ENCODE assay signal across 9 mouse cellular contexts in the genomic region with DNA sequence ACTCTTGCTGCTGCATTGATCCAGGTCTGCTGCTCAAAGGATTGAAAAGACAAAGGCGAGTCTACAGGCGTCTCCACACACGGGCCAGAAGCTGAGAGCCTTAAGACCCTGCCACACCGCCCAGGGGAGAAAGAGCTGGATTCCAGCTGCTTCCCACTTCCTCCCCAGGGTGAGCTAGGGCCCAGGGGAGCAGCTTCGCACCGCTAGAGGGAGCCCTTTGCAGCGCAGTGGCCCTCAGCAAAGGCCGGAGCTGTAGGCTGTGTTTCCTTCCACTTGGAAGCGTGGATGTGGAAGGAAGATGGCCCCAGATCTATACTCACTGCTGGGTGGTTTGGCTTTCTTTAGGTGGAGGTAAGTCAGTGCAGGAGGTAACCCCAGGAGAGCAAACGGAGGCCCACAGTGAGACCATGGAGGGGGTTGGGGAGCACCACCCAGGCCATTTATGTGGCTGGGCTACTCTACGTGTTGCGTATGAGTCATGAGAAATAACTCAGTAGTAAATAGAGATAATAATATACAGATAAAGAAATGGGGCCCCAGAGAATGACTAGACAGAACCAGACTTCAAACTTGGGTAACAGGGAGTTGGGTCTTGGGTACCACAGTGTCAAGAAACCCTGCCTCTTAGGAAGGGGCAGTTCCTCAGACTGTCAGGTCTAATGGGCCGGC. TPM values are rescaled to one million over a fixed set of nuclear protein-coding genes. Genes with fewer than 3 reads are reported as not detected.
A peak's percentile ranks its signal among the peaks of the same experiment; 100 is the strongest.
DNase-seq lines count a peak whose midpoint lies in the region; ATAC-seq and TF ChIP-seq lines count a peak whose summit lies in the region.
"Had no signal": no experiment of that assay in that cellular context is flagged by ENCODE, and none has a peak within 500 bp of the region (broad histone marks: within the 10 kb centered on the region; RNA-seq: fewer than 3 reads in every experiment).

No protein-coding gene starts in this region.

- peak; percentile 71 for DNase-seq in CH12.LX (ENCODE audit: extremely low read depth)
- DNase-seq in kidney, postnatal 14 days = peak; percentile 90
- DNase-seq in liver, embryonic 13.5 days = peak; percentile 67
- peak; percentile 72 for DNase-seq in testis, postnatal 14 days (ENCODE audit: low spot score)

- H3K27me3 ChIP-seq in CH12.LX (replicated peaks) = peaks cover 58% of the 10 kb centered on the region
- H3K27me3 ChIP-seq in erythroblast, embryonic 14.5 days (ENCODE audit: control insufficient read depth) = peaks cover 13% of the 10 kb centered on the region
- no peaks in the 10 kb centered on the region for H3K27me3 ChIP-seq in heart, embryonic 14.5 days (ENCODE audit: control insufficient read depth, insufficient read depth, low read length)
- peaks cover 8% of the 10 kb centered on the region; the same call in 1 of the 2 replicates for H3K27me3 ChIP-seq in liver, embryonic 13.5 days
- no peaks in the 10 kb centered on the region for H3K27me3 ChIP-seq in neural tube, embryonic 15.5 days (replicated peaks)

- H3K4me1 ChIP-seq in CH12.LX (ENCODE audit: control insufficient read depth in 1 of 2, insufficient read depth in 2 of 2) = peaks cover 0 to 11% of the 10 kb centered on the region in 2 experiments; a peak in 2 of 4 replicates
- H3K4me1 ChIP-seq in bone marrow, adult 2 months (ENCODE audit: control insufficient read depth, insufficient read depth, low read length) = no peaks in the 10 kb centered on the region
- peaks cover 40% of the 10 kb centered on the region for H3K4me1 ChIP-seq in erythroblast, embryonic 14.5 days (ENCODE audit: control insufficient read depth)
- peaks cover 8 to 12% of the 10 kb centered on the region in 2 experiments; a peak in 3 of 4 replicates for H3K4me1 ChIP-seq in heart, embryonic 14.5 days (ENCODE audit: control insufficient read depth in 2 of 2, insufficient read depth in 2 of 2, low read length in 2 of 2)
- H3K4me1 ChIP-seq in liver, embryonic 13.5 days (replicated peaks) = peaks cover 41% of the 10 kb centered on the region
- no peaks in the 10 kb centered on the region; the same call in 1 of the 2 replicates for H3K4me1 ChIP-seq in neural tube, embryonic 15.5 days

- H3K9me3 ChIP-seq in CH12.LX (replicated peaks; ENCODE audit: low read length) = peaks cover 12% of the 10 kb centered on the region
- peaks cover 10% of the 10 kb centered on the region for H3K9me3 ChIP-seq in erythroblast, embryonic 14.5 days (ENCODE audit: control insufficient read depth, low read length)
- H3K9me3 ChIP-seq in heart, embryonic 14.5 days (ENCODE audit: control insufficient read depth, low read length) = peaks cover 10% of the 10 kb centered on the region
- peaks cover 9% of the 10 kb centered on the region for H3K9me3 ChIP-seq in liver, embryonic 13.5 days (replicated peaks)
- H3K9me3 ChIP-seq in neural tube, embryonic 15.5 days (replicated peaks) = no peaks in the 10 kb centered on the region

- peak; percentile 96 for TF ChIP-seq RAD21 in CH12.LX (IDR thresholded peaks at IDR 0.05; ENCODE audit: low read depth, low read length)

- dilution Hi-C loops in CH12.LX (cut with MboI; ENCODE audit: extremely low pct_ligation_motif_present, extremely low pct_unique_long_range_greater_than_20kb, low sequenced_read_pairs) = no loop called here

- no peak overlapping the region for H3K4me3 ChIP-seq in CH12.LX (replicated peaks in 1 of 3; ENCODE audit: low read depth in 2 of 3, low read length in 2 of 3, poor library complexity in 1 of 3)
- no peak overlapping the region for H3K4me3 ChIP-seq in bone marrow, adult 2 months (replicated peaks; ENCODE audit: control insufficient read depth, low read depth, low read length)
- H3K4me3 ChIP-seq in erythroblast, embryonic 14.5 days (replicated peaks) = peak overlapping the region; percentile 33
- H3K4me3 ChIP-seq in heart, embryonic 14.5 days (ENCODE audit: control insufficient read depth in 1 of 2, insufficient read depth in 1 of 2, low read depth in 1 of 2, low read length in 2 of 2) = peak overlapping the region; percentile 0 to 2; a peak in 1 of 4 replicates
- peak overlapping the region; percentile 24 for H3K4me3 ChIP-seq in liver, embryonic 13.5 days (replicated peaks)
- H3K4me3 ChIP-seq in neural tube, embryonic 15.5 days (replicated peaks) = no peak overlapping the region

- peak; percentile 27; the same call in 1 of the 2 replicates for TF ChIP-seq EP300 in CH12.LX (IDR thresholded peaks at IDR 0.05; ENCODE audit: low read length)

- TF ChIP-seq POLR2A in CH12.LX (IDR thresholded peaks at IDR 0.05; ENCODE audit: low read depth, low read length) = no peak
- no peak for TF ChIP-seq POLR2A in bone marrow, adult 2 months (IDR thresholded peaks at IDR 0.05; ENCODE audit: borderline replicate concordance, control insufficient read depth, low read depth, low read length)

- TF ChIP-seq CTCF in CH12.LX (conservative IDR thresholded peaks at IDR 0.05 in 1 of 2, IDR thresholded peaks at IDR 0.05 in 1 of 2; ENCODE audit: low read depth in 2 of 2, low read length in 2 of 2) = peak; percentile 86 to 99
- peak; percentile 95 for TF ChIP-seq CTCF in bone marrow, adult 2 months (IDR thresholded peaks at IDR 0.05; ENCODE audit: control insufficient read depth, insufficient read depth, low read length)

- H3K4me2 ChIP-seq in CH12.LX (ENCODE audit: insufficient read depth, low read depth, poor library complexity, severe bottlenecking) = peak overlapping the region; percentile 7; the same call in 1 of the 2 replicates
- H3K4me2 ChIP-seq in heart, embryonic 14.5 days (ENCODE audit: low read length) = peak overlapping the region; percentile 32
- peak overlapping the region; percentile 47 for H3K4me2 ChIP-seq in liver, embryonic 13.5 days
- peak overlapping the region; percentile 29; the same call in 1 of the 2 replicates for H3K4me2 ChIP-seq in neural tube, embryonic 15.5 days

- no peaks in the 10 kb centered on the region for H3K79me2 ChIP-seq in CH12.LX (replicated peaks; ENCODE audit: control insufficient read depth, extremely low read depth, insufficient read depth, poor library complexity, severe bottlenecking)

- no peaks in the 10 kb centered on the region for H3K36me3 ChIP-seq in CH12.LX (replicated peaks in 1 of 2; ENCODE audit: control insufficient read depth in 1 of 2, insufficient read depth in 1 of 2, low read length in 1 of 2)
- no peaks in the 10 kb centered on the region for H3K36me3 ChIP-seq in erythroblast, embryonic 14.5 days (ENCODE audit: control insufficient read depth)
- H3K36me3 ChIP-seq in heart, embryonic 14.5 days (ENCODE audit: control insufficient read depth, insufficient read depth, low read length) = no peaks in the 10 kb centered on the region
- no peaks in the 10 kb centered on the region for H3K36me3 ChIP-seq in liver, embryonic 13.5 days
- H3K36me3 ChIP-seq in neural tube, embryonic 15.5 days = no peaks in the 10 kb centered on the region

- H3K9ac ChIP-seq in CH12.LX (ENCODE audit: insufficient read depth, low read depth) = no peak overlapping the region
- H3K9ac ChIP-seq in heart, embryonic 14.5 days (ENCODE audit: low read length) = peak overlapping the region; percentile 26; the same call in 1 of the 2 replicates
- H3K9ac ChIP-seq in liver, embryonic 13.5 days = peak overlapping the region; percentile 58
- no peak overlapping the region for H3K9ac ChIP-seq in neural tube, embryonic 15.5 days (replicated peaks)

- in situ Hi-C loops in CH12.LX (cut with MboI; ENCODE audit: low pct_ligation_motif_present, low pct_unique_long_range_greater_than_20kb, low sequenced_read_pairs) = no loop called here

- no peak overlapping the region for H3K27ac ChIP-seq in CH12.LX (ENCODE audit: insufficient read depth, low read depth)
- no peak overlapping the region for H3K27ac ChIP-seq in bone marrow, adult 2 months (ENCODE audit: control insufficient read depth, insufficient read depth, low read depth, low read length, poor library complexity)
- H3K27ac ChIP-seq in heart, embryonic 14.5 days (replicated peaks in 1 of 2; ENCODE audit: control insufficient read depth in 1 of 2, insufficient read depth in 1 of 2, low read depth in 2 of 2, low read length in 2 of 2) = no peak overlapping the region
- H3K27ac ChIP-seq in liver, embryonic 13.5 days = peak overlapping the region; percentile 85
- no peak overlapping the region for H3K27ac ChIP-seq in neural tube, embryonic 15.5 days (replicated peaks)

- peak; percentile 44 for ATAC-seq in heart, embryonic 14.5 days (ENCODE audit: insufficient number of reproducible peaks, insufficient read depth, low FRiP score, low read depth)
- ATAC-seq in liver, embryonic 13.5 days (ENCODE audit: low read depth) = peak; percentile 73
- ATAC-seq in neural tube, embryonic 15.5 days (ENCODE audit: low FRiP score) = no peak

- WGBS in bone marrow, adult 2 months = 22% methylated on average over 13 of the region's 13 CpGs
- WGBS in heart, embryonic 14.5 days = 29% methylated on average over 13 of the region's 13 CpGs
- WGBS in liver, embryonic 13.5 days (ENCODE audit: insufficient replicate concordance) = 19% methylated on average over 13 of the region's 13 CpGs
- WGBS in neural tube, embryonic 15.5 days = 34% methylated on average over 13 of the region's 13 CpGs

RNA-seq across cellular contexts. Expression of gene Tha1, which starts 39.5 kb away (rescaled TPM):
- total RNA-seq in CH12.LX (2012; rRNA removed) (not detected in 2 replicates), CH12.LX (2014; rRNA removed) (not detected in 2 replicates)
- not detected in 2 replicates for polyA plus RNA-seq in CH12.LX (2012; ENCODE audit: insufficient read length, low read depth)
- polyA plus RNA-seq in bone marrow, adult 2 months (2011; ENCODE audit: insufficient read depth, insufficient read length, low replicate concordance, missing spikeins) = 2.8 and 3.2 TPM in 2 replicates
- 0.13 TPM in 1 of 2 replicates, not detected in the other for polyA plus RNA-seq in erythroblast, embryonic 14.5 days (2012)
- polyA plus RNA-seq in heart, embryonic 14.5 days (2014; fragmentation: Nextera tagmentation; extraction: Ambion mirVana) = 4.9 and 5.6 TPM in 2 replicates
- 1.4 and 1.9 TPM in 2 replicates for polyA plus RNA-seq in liver, embryonic 13.5 days (2015; fragmentation: Nextera tagmentation; extraction: Ambion mirVana)
- 4.7 and 5.0 TPM in 2 replicates for polyA plus RNA-seq in neural tube, embryonic 15.5 days (2015; fragmentation: Nextera tagmentation; extraction: Ambion mirVana)

RNA-seq across cellular contexts. Expression of gene Tmem235, which starts 52.3 kb away (rescaled TPM):
- total RNA-seq in CH12.LX (2012; rRNA removed) (not detected in 2 replicates), CH12.LX (2014; rRNA removed) (not detected in 2 replicates)
- polyA plus RNA-seq in CH12.LX (2012; ENCODE audit: insufficient read length, low read depth) = not detected in 2 replicates
- polyA plus RNA-seq in bone marrow, adult 2 months (2011; ENCODE audit: insufficient read depth, insufficient read length, low replicate concordance, missing spikeins) = not detected in 2 replicates
- not detected in 2 replicates for polyA plus RNA-seq in erythroblast, embryonic 14.5 days (2012)
- not detected in 2 replicates for polyA plus RNA-seq in heart, embryonic 14.5 days (2014; fragmentation: Nextera tagmentation; extraction: Ambion mirVana)
- polyA plus RNA-seq in liver, embryonic 13.5 days (2015; fragmentation: Nextera tagmentation; extraction: Ambion mirVana) = not detected in 2 replicates
- not detected in 2 replicates for polyA plus RNA-seq in neural tube, embryonic 15.5 days (2015; fragmentation: Nextera tagmentation; extraction: Ambion mirVana)
- polyA plus RNA-seq: gonadal fat pad, adult 2 months had no signal

RNA-seq across cellular contexts. Expression of gene Socs3, which starts 57.0 kb away (rescaled TPM):
- total RNA-seq in CH12.LX (2012; rRNA removed) = 2.5 and 4.7 TPM in 2 replicates
- 1.1 and 1.2 TPM in 2 replicates for total RNA-seq in CH12.LX (2014; rRNA removed)
- 0.83 and 1.1 TPM in 2 replicates for polyA plus RNA-seq in CH12.LX (2012; ENCODE audit: insufficient read length, low read depth)
- 3.4 and 9.6 TPM in 2 replicates for polyA plus RNA-seq in bone marrow, adult 2 months (2011; ENCODE audit: insufficient read depth, insufficient read length, low replicate concordance, missing spikeins)
- 1.9 and 2.0 TPM in 2 replicates for polyA plus RNA-seq in erythroblast, embryonic 14.5 days (2012)
- 2.0 and 2.3 TPM in 2 replicates for polyA plus RNA-seq in heart, embryonic 14.5 days (2014; fragmentation: Nextera tagmentation; extraction: Ambion mirVana)
- 6.7 and 6.9 TPM in 2 replicates for polyA plus RNA-seq in liver, embryonic 13.5 days (2015; fragmentation: Nextera tagmentation; extraction: Ambion mirVana)
- 6.7 and 13.2 TPM in 2 replicates for polyA plus RNA-seq in neural tube, embryonic 15.5 days (2015; fragmentation: Nextera tagmentation; extraction: Ambion mirVana)

Comparison
In these comparisons a context has a peak if more than half of its experiments do, and no peak if none do; other contexts are left out.
1. H3K4me3 ChIP-seq: peak in erythroblast, embryonic 14.5 days (single experiment), heart, embryonic 14.5 days (2 of 2) and liver, embryonic 13.5 days (single experiment); none in CH12.LX (0 of 3), bone marrow, adult 2 months (single experiment) and neural tube, embryonic 15.5 days (single experiment).
2. H3K9ac ChIP-seq: peak in heart, embryonic 14.5 days (single experiment) and liver, embryonic 13.5 days (single experiment); none in CH12.LX (single experiment) and neural tube, embryonic 15.5 days (single experiment).
3. Peak in every context shown above with its lines, with median percentiles within 50 percentile points of each other: DNase-seq and H3K4me2 ChIP-seq.